Mouse (Mus musculus): ENCODE data around the gene Ell. TPM values are rescaled to one million over a fixed set of nuclear protein-coding genes. Genes with fewer than 3 reads are reported as not detected.

Gene Ell
- total RNA-seq (2021), result 10 to 100 TPM; 13.8 to 17.4 TPM
- long read RNA-seq, experiment 1, transcript Ell-201 (12 exons, 3,072 nt), result major isoform, 12 of 23 reads
- long read RNA-seq, experiment 1, partial matches to known transcripts, result 5 of 23 reads
- long read RNA-seq, experiment 1, other reads (novel, unspliced or antisense), result 6 of 23 reads
- long read RNA-seq, experiment 2, transcript Ell-201 (12 exons, 3,072 nt), result major isoform, 17 of 28 reads
- long read RNA-seq, experiment 2, partial matches to known transcripts, result 6 of 28 reads
- long read RNA-seq, experiment 2, other reads (novel, unspliced or antisense), result 5 of 28 reads

DNA sequence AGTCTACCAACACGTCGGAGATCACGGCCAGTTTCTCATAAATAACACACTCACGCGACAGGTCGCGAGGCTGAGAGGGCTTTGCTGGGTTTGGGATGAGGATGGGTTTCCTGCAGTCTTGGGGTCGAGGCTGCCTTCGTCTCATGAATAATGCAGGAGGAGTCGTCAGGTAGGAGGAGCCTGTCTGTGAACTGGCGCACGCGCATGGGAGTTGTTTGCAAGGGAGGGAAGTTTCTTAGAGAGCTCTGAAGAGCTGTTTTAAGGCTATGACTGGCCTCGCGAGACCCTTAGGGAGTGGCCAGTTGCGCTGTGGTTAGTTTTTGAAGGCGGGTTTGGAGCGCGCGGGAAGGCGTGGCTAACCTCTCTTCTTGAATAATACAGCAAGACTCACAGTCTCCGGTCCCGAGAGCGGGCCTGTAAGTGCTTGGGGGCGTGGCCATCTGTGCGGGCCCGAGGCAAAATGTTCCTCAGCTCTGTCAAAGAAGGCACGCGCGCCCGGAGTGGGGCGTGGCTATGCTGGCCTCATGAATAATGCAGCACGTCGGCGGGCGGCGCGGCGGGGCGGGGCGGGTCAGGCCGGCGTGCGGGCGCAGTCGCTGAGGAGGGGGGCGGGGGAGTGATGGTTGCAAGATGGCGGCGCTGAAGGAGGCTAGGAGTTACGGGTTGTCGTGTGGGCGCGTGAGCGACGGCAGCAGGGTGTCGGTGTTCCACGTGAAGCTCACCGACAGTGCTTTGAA, at the start of gene Ell:
Gene Ell, plus strand, starts transcription at position 381 of the 737 bp plus-strand sequence.
- DNase-seq (ENCODE audit: low spot score in 2 of 2), result peak; percentile 100
- intact Hi-C loops (cut with DNase I), result no loop called here

DNA sequence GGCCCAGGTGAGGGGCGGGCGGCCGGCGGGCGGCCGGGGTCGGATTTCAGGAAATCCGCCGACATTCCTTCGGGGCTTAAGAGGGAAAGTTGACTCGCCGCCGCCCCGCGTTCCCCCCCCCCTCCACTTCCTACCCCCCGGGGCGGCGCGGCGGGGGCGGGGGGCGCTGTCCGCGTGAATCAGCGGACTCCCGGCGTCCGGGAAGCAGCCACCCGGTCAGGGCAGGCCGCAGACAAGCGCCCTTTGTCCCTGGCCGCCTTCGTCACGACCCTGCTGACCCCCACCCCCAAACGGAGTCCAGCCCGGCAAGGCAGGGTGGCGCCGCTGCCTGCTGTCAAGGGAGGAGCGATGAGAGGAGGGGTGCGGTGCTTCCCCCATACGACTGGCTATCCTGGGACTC, 49.7 kb upstream of the Ell start:
- no peak for DNase-seq (ENCODE audit: low spot score in 2 of 2)
- intact Hi-C loops (cut with DNase I), result no loop called here

DNA sequence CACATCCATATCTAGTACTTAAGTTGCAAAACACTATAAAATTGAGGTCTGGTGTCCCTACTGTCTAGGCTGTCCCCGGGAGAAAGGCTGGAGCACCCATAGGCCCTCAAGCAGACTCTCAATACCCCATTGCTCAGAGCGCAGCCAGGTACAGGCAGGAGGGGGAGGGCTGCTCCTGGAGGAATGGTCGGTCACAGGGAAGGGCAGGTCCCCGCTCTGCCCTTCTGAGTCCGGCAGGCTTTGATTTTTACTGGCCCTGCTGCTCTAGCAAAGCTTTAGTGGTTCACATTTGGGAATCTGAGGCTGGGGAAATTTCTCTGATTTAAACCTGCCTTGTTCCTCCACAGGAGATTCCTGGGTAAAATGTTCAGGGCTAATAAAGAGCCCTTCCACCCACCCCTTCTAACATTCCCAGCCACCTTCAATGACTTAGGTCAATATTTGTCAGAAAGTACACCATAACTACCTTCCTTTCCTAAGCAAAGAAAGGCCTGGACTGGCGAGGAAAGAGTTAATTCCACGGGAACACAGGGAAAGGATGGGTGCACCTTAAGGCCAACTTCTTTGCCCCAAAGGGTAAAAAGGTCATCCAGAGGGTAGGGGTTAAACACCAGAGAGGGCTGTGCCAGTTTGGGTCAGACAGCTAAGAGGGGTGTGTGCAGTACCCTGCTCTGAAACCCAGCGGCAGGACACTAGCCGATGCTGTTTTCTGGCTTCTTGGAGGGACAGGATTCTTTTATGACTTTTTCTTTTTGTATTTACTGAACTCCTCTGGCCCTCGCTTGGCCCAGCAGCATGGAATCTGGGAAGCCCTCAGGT, 49.0 kb upstream of the Ell start:
- intact Hi-C loops (cut with DNase I), result no loop called here
- no peak for DNase-seq (ENCODE audit: low spot score in 2 of 2)

DNA sequence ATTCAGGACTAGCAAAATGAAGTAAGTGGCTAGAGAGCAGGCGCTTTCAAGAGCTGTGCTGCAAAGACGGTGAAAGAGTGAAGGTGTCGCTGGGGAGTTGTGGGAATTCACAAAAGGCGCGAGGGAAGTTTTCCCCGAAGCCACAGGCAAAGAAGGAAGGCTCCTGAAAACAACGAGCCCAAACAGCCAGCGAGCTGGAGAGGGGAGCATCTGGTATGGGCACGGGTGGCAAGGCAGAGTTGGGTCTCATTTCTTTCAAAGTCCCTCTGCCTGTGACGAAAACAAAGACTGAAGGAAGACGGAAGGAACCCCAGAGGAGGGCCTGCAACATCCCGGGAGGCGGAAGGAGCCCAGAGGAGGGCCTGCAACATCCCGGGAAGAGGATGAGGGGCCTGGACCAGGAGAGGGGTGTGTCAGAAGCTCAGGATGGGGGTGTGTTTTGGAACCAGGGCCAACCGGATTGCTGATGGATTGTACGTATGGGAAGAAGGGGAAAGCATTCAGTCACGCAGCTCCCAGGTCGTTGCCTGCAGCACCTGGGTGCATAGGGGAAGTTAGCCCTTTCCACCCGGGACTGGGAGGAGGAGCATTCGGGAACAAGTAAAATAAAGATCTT, 48.3 kb upstream of the Ell start:
- DNase-seq (ENCODE audit: low spot score in 2 of 2), result no peak
- intact Hi-C loops (cut with DNase I), result no loop called here

DNA sequence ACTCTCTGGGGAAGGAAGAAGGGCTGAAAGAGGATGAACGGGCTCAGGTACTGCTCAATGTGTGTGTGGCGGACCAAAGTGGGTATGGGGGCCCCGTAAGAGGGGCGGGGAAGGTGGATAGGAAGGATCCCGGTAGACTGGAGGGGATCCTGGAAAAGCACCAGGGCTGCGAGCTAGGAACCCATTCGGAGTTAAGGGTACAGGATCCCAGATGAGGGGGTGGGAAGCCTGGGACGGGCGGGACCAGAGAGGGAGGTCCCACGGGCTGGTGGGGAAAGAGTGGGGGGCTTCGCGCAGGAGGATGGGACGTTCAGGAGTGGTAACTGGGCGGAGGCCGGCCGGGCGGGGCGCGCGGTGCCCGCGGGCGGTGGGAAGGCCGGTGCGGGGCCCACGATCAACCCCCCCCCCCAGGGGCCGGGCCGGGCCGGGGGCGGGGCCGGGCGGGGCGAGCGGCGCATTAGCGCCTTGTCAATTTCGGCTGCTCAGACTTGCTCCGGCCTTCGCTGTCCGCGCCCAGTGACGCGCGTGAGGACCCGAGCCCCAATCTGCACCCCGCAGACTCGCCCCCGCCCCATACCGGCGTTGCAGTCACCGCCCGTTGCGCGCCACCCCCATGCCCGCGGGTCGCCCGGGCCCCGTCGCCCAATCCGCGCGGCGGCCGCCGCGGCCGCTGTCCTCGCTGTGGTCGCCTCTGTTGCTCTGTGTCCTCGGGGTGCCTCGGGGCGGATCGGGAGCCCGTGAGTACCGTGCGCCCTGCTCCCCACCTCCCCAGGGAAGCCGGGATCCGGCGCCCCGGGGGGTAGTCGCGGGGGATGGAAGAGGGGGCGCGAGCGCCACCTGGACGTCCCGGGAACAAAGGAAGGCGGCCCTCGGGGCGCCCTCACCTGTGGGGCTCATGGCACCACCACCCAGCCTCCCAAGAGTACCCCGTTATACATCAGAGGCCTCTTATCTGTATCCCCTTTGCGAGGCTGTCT, 46.3 kb upstream of the Ell start, which contains the start of gene Crlf1:
Gene Crlf1, plus strand, starts transcription at position 495 of the 977 bp plus-strand sequence.
- intact Hi-C loops (cut with DNase I), result no loop called here
- DNase-seq (ENCODE audit: low spot score in 2 of 2), result no peak

DNA sequence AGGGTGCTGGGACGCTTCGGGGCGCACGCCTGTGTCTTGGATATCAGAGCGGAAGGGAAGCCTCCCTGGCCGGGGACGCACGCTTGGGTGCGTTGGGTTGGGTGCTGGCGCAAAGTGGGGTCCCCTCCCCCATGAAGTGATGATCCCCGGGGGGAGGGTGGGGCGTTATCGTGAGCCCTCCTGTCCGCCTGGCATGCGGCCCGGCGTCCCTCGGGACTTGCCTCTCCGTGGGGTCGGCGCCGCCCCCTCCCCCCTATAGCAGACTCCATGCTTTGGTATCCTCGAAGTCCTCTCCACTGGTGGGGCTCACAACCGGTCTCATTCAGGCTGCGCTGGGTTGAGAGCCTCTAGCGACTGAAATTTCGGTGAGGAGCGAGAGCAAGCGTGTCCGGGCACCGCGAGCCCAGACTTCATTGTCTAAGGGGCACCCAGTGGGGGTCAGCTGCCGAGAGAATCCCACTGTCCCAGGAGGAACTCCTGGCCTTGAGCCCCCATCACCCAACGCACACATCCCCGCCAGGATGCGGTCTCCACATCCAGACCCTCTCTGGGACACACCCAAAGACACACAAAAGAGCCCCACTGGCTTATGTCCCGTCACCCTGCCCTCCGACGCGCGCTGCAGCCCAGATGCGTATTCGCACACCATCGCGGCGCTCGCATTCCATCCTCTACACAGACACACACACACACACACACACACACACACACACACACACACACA, 45.4 kb upstream of the Ell start:
- intact Hi-C loops (cut with DNase I), result no loop called here

DNA sequence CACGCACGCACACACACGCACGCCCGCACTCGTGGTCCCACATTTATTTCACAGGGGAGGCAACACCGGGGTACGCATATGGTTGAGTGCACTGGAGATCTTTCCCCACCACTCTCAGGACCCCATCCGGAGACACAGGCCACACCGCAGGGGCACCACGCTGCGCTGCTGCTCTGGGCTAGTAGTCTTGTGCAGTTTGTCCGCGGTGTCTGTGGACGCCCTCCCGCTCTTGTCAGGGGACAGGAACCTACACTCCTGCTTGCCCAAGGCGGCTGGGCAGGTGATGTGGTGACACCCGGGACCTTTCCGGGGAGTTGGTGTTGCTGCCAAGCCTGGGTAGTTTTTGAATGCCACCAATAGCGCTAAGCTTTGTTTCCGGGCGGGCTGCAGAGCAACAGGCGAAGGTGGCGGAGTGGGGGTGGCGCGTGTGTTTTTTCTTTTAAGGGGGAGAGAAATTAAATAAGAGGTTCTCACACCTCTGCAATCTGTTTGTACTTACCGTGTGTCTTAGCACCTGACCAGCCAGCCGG, 44.8 kb upstream of the Ell start:
- intact Hi-C loops (cut with DNase I), result no loop called here
- no peak for DNase-seq (ENCODE audit: low spot score in 2 of 2)

More for the DNA sequence above, 45.4 kb upstream of the Ell start:
- no peak for DNase-seq (ENCODE audit: low spot score in 2 of 2)

DNA sequence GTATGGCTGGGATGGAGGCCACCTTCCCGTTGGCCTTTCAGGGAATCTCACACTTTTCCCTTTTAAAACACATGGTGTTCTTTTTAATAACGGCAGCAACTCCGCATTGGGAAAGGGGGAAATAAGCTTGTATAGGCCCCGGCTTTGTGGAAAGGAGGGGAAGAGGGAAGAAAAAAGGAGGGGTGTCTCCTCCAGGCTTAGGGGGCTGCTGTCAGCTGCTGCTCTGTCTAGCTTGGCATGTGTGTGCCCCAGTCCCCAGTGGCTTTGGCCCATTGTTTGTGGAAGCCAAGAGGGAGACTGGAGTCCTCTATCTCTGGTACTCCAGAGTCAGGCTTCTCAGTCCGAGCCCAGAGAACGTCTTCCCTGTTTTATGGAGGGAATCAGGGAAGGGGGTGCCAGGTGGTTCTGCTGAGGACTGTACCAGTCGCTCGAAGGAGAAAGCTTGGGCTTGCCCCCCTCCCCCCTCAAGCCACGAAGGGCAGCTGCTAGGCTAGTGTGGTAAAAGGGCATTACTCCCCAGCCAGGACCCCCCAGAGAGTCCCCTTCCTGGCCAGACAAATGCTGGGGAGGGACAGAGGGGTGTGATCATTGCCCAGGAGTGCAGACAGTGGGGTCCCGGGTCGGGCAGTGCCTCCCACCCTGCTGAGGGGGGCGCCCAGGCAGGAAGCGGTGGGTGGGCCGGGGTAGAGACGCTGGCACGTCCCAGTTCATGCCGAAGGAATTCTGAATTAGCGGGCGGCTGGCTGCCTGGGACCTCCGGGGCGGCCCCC, 44.1 kb upstream of the Ell start:
- intact Hi-C loops (cut with DNase I), result no loop called here
- DNase-seq (ENCODE audit: low spot score in 2 of 2), result no peak

DNA sequence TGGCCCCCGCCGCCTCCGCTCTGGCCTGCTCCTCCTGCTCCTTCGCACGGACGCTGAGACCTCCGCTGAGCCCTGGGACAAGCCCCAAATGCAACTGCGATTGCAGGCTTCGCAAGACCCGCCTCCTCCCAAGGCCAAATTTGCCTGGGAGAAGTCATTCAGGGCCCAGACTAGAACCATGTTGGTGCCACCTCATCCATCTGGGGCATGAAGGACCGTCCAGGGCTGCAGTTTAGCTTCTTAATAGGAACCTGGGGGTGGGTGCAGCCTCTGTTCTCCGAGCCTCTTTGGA, 43.5 kb upstream of the Ell start:
- intact Hi-C loops (cut with DNase I), result no loop called here
- DNase-seq (ENCODE audit: low spot score in 2 of 2), result no peak

DNA sequence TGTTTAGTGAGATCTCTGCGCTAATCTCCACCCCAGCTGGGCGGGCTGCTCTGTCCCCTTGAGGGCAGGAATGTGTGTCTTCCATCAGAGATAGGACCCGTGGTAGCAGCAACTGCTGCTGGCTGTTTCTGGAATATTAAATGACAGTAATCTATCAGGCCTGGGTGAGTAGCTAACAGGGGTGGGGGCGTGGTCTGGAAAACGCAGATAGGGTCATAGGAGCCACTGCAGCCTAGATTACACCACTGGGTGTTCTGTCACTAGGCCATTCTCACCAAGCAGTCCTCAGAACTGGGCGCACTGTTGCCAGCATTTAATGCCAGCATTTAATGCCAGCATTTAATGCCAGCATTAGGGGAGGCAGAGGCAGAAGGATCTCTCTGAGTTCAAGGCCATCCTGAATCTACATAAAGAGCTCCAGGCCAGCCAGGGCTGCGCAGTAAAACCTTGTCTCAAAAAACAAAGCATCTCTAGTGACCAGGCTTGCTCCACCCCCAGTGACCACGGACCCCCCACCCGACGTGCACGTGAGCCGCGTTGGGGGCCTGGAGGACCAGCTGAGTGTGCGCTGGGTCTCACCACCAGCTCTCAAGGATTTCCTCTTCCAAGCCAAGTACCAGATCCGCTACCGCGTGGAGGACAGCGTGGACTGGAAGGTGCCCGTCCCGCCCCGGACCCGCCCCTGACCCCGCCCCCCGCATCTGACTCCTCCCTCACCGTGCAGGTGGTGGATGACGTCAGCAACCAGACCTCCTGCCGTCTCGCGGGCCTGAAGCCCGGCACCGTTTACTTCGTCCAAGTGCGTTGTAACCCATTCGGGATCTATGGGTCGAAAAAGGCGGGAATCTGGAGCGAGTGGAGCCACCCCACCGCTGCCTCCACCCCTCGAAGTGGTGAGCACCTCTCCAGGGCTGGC, 38.6 kb upstream of the Ell start:
- intact Hi-C loops (cut with DNase I), result loop anchor here (5.0 kb wide), 2 partner anchors 53 to 83 kb away; no protein-coding TSS in a partner anchor
- no peak for DNase-seq (ENCODE audit: low spot score in 2 of 2)

DNA sequence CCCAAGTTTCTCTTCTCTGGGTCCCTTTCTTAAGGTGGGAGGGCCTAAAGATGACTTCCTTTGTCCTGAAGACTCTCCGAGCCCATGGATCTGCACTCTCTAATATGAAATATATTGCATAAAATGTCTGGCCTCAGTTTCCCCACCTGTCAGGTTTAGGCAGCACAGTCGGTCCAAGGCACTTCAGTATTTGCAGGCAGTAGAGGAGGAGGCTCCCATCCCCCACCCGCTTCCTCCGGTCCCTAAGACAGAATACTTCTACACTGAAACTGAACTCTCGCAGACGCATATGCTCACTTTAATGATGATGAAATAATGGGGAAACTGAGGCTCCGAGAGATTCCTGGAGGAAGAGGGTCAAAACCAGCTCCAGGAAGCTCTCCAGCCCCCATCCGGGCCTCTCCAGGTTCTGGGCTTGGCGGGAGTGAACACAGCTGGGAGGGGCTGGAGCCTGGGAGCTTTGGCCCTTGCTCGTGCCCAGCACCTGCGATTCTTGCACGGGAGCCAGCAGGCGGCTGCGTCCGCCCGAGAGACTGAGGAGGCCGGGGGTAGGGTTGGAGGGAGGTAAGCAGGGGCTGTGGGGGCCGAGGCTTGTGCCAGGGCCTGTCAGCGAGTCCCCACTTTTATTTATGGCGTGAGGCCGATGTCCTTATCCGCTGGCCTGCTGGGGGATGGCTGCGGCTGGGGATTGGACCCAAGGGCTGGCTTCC, 37.3 kb upstream of the Ell start:
- intact Hi-C loops (cut with DNase I), result loop anchor here (5.0 kb wide), 2 partner anchors 55 to 85 kb away; no protein-coding TSS in a partner anchor
- DNase-seq (ENCODE audit: low spot score in 2 of 2), result no peak

DNA sequence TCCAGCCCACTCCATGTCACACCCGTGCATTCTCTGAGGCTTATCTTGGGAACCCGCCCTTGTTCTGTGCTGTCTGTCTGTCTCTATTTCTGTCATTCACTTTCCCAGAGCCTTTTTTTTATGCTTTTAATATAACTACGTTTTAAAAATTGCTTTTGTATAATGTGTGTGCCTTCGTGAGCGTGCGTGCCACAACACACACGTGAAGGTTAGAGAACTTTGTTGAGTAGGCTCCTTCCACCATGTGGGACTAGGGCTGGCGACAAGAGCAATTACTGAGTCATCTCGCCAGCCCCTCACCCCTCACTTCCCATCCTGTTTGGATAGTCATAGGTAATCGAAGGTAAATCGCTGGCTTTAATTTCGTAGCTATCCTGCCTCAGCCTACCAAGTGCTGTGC, 36.7 kb upstream of the Ell start:
- intact Hi-C loops (cut with DNase I), result loop anchor here (5.0 kb wide), 2 partner anchors 55 to 85 kb away; no protein-coding TSS in a partner anchor
- DNase-seq (ENCODE audit: low spot score in 2 of 2), result no peak

DNA sequence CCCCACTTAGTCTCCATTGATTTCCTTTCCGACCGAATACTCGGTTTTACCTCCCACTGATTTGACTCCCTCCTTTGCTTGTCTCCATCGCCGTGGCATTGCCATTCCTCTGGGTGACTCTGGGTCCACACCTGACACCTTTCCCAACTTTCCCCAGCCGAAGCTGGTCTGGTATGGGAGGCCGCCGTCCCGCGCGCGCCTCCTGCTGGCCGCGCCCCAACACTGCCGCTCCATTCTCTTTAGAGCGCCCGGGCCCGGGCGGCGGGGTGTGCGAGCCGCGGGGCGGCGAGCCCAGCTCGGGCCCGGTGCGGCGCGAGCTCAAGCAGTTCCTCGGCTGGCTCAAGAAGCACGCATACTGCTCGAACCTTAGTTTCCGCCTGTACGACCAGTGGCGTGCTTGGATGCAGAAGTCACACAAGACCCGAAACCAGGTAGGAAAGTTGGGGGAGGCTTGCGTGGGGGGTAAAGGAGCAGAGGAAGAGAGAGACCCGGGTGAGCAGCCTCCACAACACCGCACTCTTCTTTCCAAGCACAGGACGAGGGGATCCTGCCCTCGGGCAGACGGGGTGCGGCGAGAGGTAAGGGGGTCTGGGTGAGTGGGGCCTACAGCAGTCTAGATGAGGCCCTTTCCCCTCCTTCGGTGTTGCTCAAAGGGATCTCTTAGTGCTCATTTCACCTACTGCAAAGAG, 36.1 kb upstream of the Ell start:
- intact Hi-C loops (cut with DNase I), result loop anchor here (5.0 kb wide), 2 partner anchors 56 to 86 kb away; no protein-coding TSS in a partner anchor
- DNase-seq (ENCODE audit: low spot score in 2 of 2), result peak; percentile 65 to 67

DNA sequence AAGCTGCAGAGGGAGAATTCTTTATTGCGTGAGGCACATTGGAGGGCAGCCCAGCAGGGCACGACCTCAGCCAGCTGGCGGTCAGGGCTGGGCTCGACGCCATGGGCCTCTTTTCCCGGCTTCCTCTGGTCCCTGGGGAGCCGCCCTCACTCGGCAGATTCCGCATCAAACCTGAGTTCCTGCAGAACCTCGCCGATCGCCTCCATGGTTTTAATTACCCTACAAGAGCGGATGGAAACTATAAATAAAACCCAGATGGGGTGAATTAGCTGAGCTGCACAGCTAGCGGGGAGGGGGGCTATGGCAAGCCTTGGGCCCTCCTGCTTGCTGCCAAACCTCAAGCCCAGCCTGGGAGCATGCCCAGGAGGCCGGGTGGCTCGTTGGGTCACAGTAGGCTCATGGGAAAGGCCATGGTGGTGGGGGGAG, 35.0 kb upstream of the Ell start:
- intact Hi-C loops (cut with DNase I), result loop anchor here (2.0 to 5.0 kb wide), 3 partner anchors 57 to 122 kb away; no protein-coding TSS in a partner anchor

DNA sequence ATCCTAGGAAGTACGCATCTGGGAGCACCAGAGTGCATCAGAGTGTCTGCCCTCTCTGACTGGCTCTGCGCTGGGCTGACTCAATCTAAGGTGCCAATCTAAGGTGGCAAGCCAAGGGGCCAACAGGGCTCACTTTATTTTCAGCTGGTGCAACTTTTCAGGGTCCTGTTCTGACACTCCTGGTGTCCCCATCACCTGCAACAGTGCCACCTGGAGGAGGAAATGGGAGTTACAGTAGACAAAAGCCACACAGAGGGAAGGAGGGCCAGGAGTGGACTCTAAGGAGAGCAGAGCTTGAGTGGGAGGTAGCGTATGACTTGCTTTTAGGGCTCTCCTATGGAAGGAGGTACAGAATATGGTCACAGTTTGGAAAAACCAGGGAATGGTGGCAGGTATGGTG, 34.4 kb upstream of the Ell start:
- intact Hi-C loops (cut with DNase I), result loop anchor here (2.0 to 5.0 kb wide), 4 partner anchors 58 to 163 kb away; no protein-coding TSS in a partner anchor
- DNase-seq (ENCODE audit: low spot score in 2 of 2), result peak; percentile 81 to 86

More for the DNA sequence above, 35.0 kb upstream of the Ell start:
- peak; percentile 60 to 67 for DNase-seq (ENCODE audit: low spot score in 2 of 2)

Data from left cerebral cortex, postnatal 14 days (tissue).